Comparison of ENCODE assay signal across 8 mouse cellular contexts in the genomic region with DNA sequence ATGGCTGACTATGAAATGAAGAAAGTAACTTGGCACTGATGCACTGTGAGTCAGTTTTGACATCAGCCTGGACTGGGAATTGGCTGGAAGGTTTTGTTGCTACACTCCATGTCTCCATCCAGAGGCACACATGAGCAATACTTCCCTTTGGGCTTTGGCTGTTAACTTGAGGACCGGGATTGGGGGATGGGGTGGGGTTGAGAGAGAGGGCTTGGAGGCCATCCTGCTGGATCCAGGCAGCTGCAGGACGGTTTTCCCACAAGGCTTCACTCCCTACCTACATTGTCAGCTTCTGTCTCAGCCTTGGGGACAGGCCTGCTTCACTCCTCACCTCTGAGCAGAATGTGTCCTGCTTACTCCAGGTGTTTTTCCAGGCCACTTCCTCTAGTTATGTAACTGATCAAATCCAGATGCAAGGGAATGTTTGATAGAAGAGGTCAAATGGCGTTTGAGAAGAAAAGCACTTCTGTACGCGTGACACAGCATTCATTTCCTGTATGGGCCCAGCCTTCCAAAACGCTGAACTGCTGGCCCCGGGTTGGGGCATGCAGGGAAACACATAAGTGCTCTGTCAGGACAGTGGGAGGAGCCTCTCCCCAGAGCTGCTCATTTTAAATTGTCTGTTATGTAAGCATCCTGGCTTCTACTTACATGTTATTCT. TPM values are rescaled to one million over a fixed set of nuclear protein-coding genes. Genes with fewer than 3 reads are reported as not detected.
DNase-seq lines count a peak whose midpoint lies in the region; ATAC-seq and TF ChIP-seq lines count a peak whose summit lies in the region.

No protein-coding gene starts in this region.

- 13% methylated on average over 7 of the region's 7 CpGs for WGBS in embryonic facial prominence, embryonic 11.5 days
- WGBS in heart, embryonic 16.5 days: 10% methylated on average over 7 of the region's 7 CpGs

- no peak; the same call in 1 of the 2 replicates for ATAC-seq in embryonic facial prominence, embryonic 11.5 days (replicated peaks; ENCODE audit: insufficient number of reproducible peaks, low FRiP score, low TSS enrichment, low read depth)
- ATAC-seq in heart, embryonic 16.5 days (replicated peaks; ENCODE audit: extremely low read depth, insufficient read depth, low FRiP score): peak; percentile 76
- ATAC-seq in megakaryocyte progenitor cell, adult 5-6 weeks (replicated peaks; ENCODE audit: poor library complexity): peak; percentile 72

- peaks cover 9% of the 10 kb centered on the region for H3K4me1 ChIP-seq in testis, adult 2 months (ENCODE audit: control insufficient read depth, insufficient read depth, low read length)
- peaks cover 9% of the 10 kb centered on the region; the same call in 1 of the 2 replicates for H3K4me1 ChIP-seq in embryonic facial prominence, embryonic 11.5 days (ENCODE audit: control insufficient read depth, insufficient read depth, low read length)
- peaks cover 67% of the 10 kb centered on the region for H3K4me1 ChIP-seq in heart, embryonic 16.5 days (ENCODE audit: control insufficient read depth, insufficient read depth, low read length)

- H3K4me3 ChIP-seq in testis, adult 2 months (ENCODE audit: control insufficient read depth, low read depth, low read length): no peak overlapping the region
- no peak overlapping the region for H3K4me3 ChIP-seq in embryonic facial prominence, embryonic 11.5 days (ENCODE audit: low read depth, low read length)
- H3K4me3 ChIP-seq in heart, embryonic 16.5 days (ENCODE audit: low read length): peak overlapping the region; percentile 3

- DNase-seq in testis, postnatal 14 days (ENCODE audit: low spot score): no peak
- peak; percentile 85 for DNase-seq in embryonic facial prominence, embryonic 11.5 days (ENCODE audit: low spot score)
- DNase-seq in kidney, postnatal 36 days: peak; percentile 80 to 92
- DNase-seq in urinary bladder, postnatal 36 days (ENCODE audit: low spot score in 2 of 2): peak; percentile 52 to 75
- DNase-seq in cerebellum, adult 11-12 months: no peak

- no peak for TF ChIP-seq POLR2A in testis, adult 2 months (IDR thresholded peaks at IDR 0.05; ENCODE audit: control insufficient read depth, low read depth, low read length)

- H3K27me3 ChIP-seq in testis, adult 2 months (ENCODE audit: control insufficient read depth, insufficient read depth, low read length): no peaks in the 10 kb centered on the region
- H3K27me3 ChIP-seq in embryonic facial prominence, embryonic 11.5 days (ENCODE audit: control insufficient read depth, insufficient read depth, low read length): no peaks in the 10 kb centered on the region
- no peaks in the 10 kb centered on the region for H3K27me3 ChIP-seq in heart, embryonic 16.5 days (ENCODE audit: control insufficient read depth, insufficient read depth, low read length)

- H3K36me3 ChIP-seq in testis, adult 2 months (ENCODE audit: control insufficient read depth, insufficient read depth, low read length): no peaks in the 10 kb centered on the region
- no peaks in the 10 kb centered on the region for H3K36me3 ChIP-seq in embryonic facial prominence, embryonic 11.5 days (replicated peaks; ENCODE audit: control insufficient read depth, insufficient read depth, low read depth, low read length)
- no peaks in the 10 kb centered on the region for H3K36me3 ChIP-seq in heart, embryonic 16.5 days (ENCODE audit: control insufficient read depth, insufficient read depth)

- H3K4me2 ChIP-seq in embryonic facial prominence, embryonic 11.5 days (ENCODE audit: low read depth, low read length): peak overlapping the region; percentile 21; the same call in 1 of the 2 replicates
- H3K4me2 ChIP-seq in heart, embryonic 16.5 days (ENCODE audit: low read depth, low read length): peak overlapping the region; percentile 27; the same call in 1 of the 2 replicates

- H3K9me3 ChIP-seq in embryonic facial prominence, embryonic 11.5 days (replicated peaks; ENCODE audit: control insufficient read depth, low read length): no peaks in the 10 kb centered on the region
- no peaks in the 10 kb centered on the region for H3K9me3 ChIP-seq in heart, embryonic 16.5 days (replicated peaks; ENCODE audit: control insufficient read depth, low read length)

- H3K27ac ChIP-seq in testis, adult 2 months (ENCODE audit: control insufficient read depth, insufficient read depth, low read depth, low read length): peak overlapping the region; percentile 63
- 0 out of 2 replicates have a peak overlapping the region, but pooled peaks have one; percentile 29 for H3K27ac ChIP-seq in embryonic facial prominence, embryonic 11.5 days (replicated peaks; ENCODE audit: low read depth, low read length)
- H3K27ac ChIP-seq in heart, embryonic 16.5 days (ENCODE audit: low read length): peak overlapping the region; percentile 90

- TF ChIP-seq CTCF in testis, adult 2 months (IDR thresholded peaks at IDR 0.05; ENCODE audit: control insufficient read depth, insufficient read depth, insufficient replicate concordance, low read depth, low read length): no peak

- H3K9ac ChIP-seq in embryonic facial prominence, embryonic 11.5 days (replicated peaks; ENCODE audit: low read length): no peak overlapping the region
- 0 out of 2 replicates have a peak overlapping the region, but pooled peaks have one; percentile 0 for H3K9ac ChIP-seq in heart, embryonic 16.5 days (ENCODE audit: low read length)

RNA-seq across cellular contexts. Expression of a gene that starts 39.5 kb away (rescaled TPM):
- polyA plus RNA-seq in testis, adult 2 months (2012; rRNA removed): 0.02 TPM in 1 of 2 replicates, not detected in the other
- 0.14 and 0.22 TPM in 2 replicates for polyA plus RNA-seq in embryonic facial prominence, embryonic 11.5 days (2014; fragmentation: Nextera tagmentation; extraction: Ambion mirVana)
- polyA plus RNA-seq in heart, embryonic 16.5 days (2015; fragmentation: Nextera tagmentation; extraction: Ambion mirVana): 0.14 and 0.22 TPM in 2 replicates
- not detected in 2 replicates for total RNA-seq in megakaryocyte progenitor cell, adult 5-6 weeks (2015)
- not detected in 2 replicates for total RNA-seq in megakaryocyte progenitor cell, adult 5-6 weeks (2017)

Comparison
In these comparisons a context has a peak if more than half of its experiments do, and no peak if none do; other contexts are left out.
1. H3K27ac ChIP-seq: peak in every context shown above with its lines; median percentile 90 in heart, embryonic 16.5 days; 63 in testis, adult 2 months; 29 in embryonic facial prominence, embryonic 11.5 days.
2. DNase-seq: peak in embryonic facial prominence, embryonic 11.5 days (single experiment), kidney, postnatal 36 days (2 of 2) and urinary bladder, postnatal 36 days (2 of 2); none in testis, postnatal 14 days (single experiment) and cerebellum, adult 11-12 months (single experiment).